Mouse (Mus musculus): ENCODE measurements around the gene Col11a2. TPM values are rescaled to one million over a fixed set of nuclear protein-coding genes. Genes with fewer than 3 reads are reported as not detected.

The Col11a2 gene
- total RNA-seq, 2 experiments from 2014 or later: 1.5 to 2.7 TPM

- no peak for DNase-seq
Measured at GRCm38 (mm10) chr17:34098709-34099479, 59.7 kb downstream of the Col11a2 start.

GRCm38 (mm10) chr17:34099531-34099930 is 60.3 kb downstream of the Col11a2 start:
- DNase-seq: no peak
- intact Hi-C loops (cut with DNase I): no loop called here

More at GRCm38 (mm10) chr17:34098709-34099479, 59.7 kb downstream of the Col11a2 start:
- intact Hi-C loops (cut with DNase I): no loop called here

GRCm38 (mm10) chr17:34101185-34101584 is 61.9 kb downstream of the Col11a2 start:
- no peak for DNase-seq
- intact Hi-C loops (cut with DNase I): loop anchor here (1.0 to 10.0 kb wide), 3 partner anchors 31 to 134 kb away; partner anchors contain the start of gene H2-Ob

GRCm38 (mm10) chr17:34101604-34102032 is 62.4 kb downstream of the Col11a2 start:
- intact Hi-C loops (cut with DNase I): loop anchor here (1.0 to 10.0 kb wide), 3 partner anchors 31 to 133 kb away; partner anchors contain the start of gene H2-Ob
- peak; percentile 93 to 95 for DNase-seq

- DNase-seq: no peak
- intact Hi-C loops (cut with DNase I): loop anchor here (10.0 kb wide), 1 partner anchor 132 kb away; the partner anchor contains the start of gene H2-Ob
Measured at GRCm38 (mm10) chr17:34102831-34103230, 63.6 kb downstream of the Col11a2 start.

GRCm38 (mm10) chr17:34104804-34105203 is 65.6 kb downstream of the Col11a2 start:
- no peak for DNase-seq
- intact Hi-C loops (cut with DNase I): loop anchor here (10.0 kb wide), 1 partner anchor 130 kb away; the partner anchor contains the start of gene H2-Ob

- intact Hi-C loops (cut with DNase I): loop anchor here (10.0 kb wide), 1 partner anchor 128 kb away; the partner anchor contains the start of gene H2-Ob
- no peak for DNase-seq
Measured at GRCm38 (mm10) chr17:34106555-34106954, 67.3 kb downstream of the Col11a2 start.

- no peak for DNase-seq
- intact Hi-C loops (cut with DNase I): loop anchor here (10.0 kb wide), 1 partner anchor 128 kb away; the partner anchor contains the start of gene H2-Ob
Measured at GRCm38 (mm10) chr17:34107109-34107867, 68.1 kb downstream of the Col11a2 start.

GRCm38 (mm10) chr17:34108460-34108859 is 69.2 kb downstream of the Col11a2 start:
- intact Hi-C loops (cut with DNase I): loop anchor here (10.0 kb wide), 1 partner anchor 126 kb away; the partner anchor contains the start of gene H2-Ob
- no peak for DNase-seq

- intact Hi-C loops (cut with DNase I): loop anchor here (10.0 kb wide), 1 partner anchor 126 kb away; the partner anchor contains the start of gene H2-Ob
- DNase-seq: no peak
Measured at GRCm38 (mm10) chr17:34109038-34109805, 70.0 kb downstream of the Col11a2 start.

GRCm38 (mm10) chr17:34109806-34110195 is 70.6 kb downstream of the Col11a2 start:
- intact Hi-C loops (cut with DNase I): loop anchor here (10.0 kb wide), 3 partner anchors 125 to 1135 kb away; partner anchors contain the start of genes Ddx39b and H2-Ob

GRCm38 (mm10) chr17:34110309-34110708 is 71.1 kb downstream of the Col11a2 start:
- no peak for DNase-seq
- intact Hi-C loops (cut with DNase I): loop anchor here (10.0 kb wide), 2 partner anchors 1044 to 1134 kb away; partner anchors contain the start of gene Ddx39b

More at GRCm38 (mm10) chr17:34109806-34110195, 70.6 kb downstream of the Col11a2 start:
- no peak for DNase-seq

- DNase-seq: no peak
- intact Hi-C loops (cut with DNase I): loop anchor here (10.0 kb wide), 2 partner anchors 1041 to 1131 kb away; partner anchors contain the start of gene Ddx39b
Measured at GRCm38 (mm10) chr17:34114114-34114513, 74.9 kb downstream of the Col11a2 start.

Small RNAs within 50 kb of the gene (microRNA-seq; reads per million reads assigned to microRNA genes)
- 0 reads per million in 2 experiments for gene Mir219a-1
- gene Mir219c: 0 reads per million in 2 experiments

Other genes starting within 250 kb of the Col11a2 start
- gene Kank3, start 228.9 kb upstream of the Col11a2 start, total RNA-seq (2021): 100 to 1,000 TPM in 1 of 2 experiments, 10 to 100 TPM in 1; 96.9 to 104 TPM
- 100 to 1,000 TPM; 736 to 815 TPM for gene Rps28, start 214.9 kb upstream of the Col11a2 start, total RNA-seq (2021)
- gene Ndufa7, start 214.9 kb upstream of the Col11a2 start, total RNA-seq (2021): 100 to 1,000 TPM; 544 to 555 TPM
- gene Cd320, start 196.3 kb upstream of the Col11a2 start, total RNA-seq (2021): 10 to 100 TPM; 25.0 to 26.6 TPM
- gene Gm7029, start 165.6 kb upstream of the Col11a2 start, total RNA-seq (2021): not detected
- gene Kifc1, start 148.8 kb upstream of the Col11a2 start, total RNA-seq (2021): 1 to 10 TPM; 4.1 to 5.8 TPM
- gene Platr17, start 134.3 kb upstream of the Col11a2 start, total RNA-seq (2021): not detected
- gene Daxx, start 130.0 kb upstream of the Col11a2 start, total RNA-seq (2021): 10 to 100 TPM; 11.3 to 13.7 TPM
- gene Tapbp, start 123.5 kb upstream of the Col11a2 start, total RNA-seq (2021): 100 to 1,000 TPM in 1 of 2 experiments, 10 to 100 TPM in 1; 92.8 to 100 TPM
- gene Zbtb22, start 123.5 kb upstream of the Col11a2 start, total RNA-seq (2021): 10 to 100 TPM; 16.8 to 20.3 TPM
- gene Rgl2, start 109.9 kb upstream of the Col11a2 start, total RNA-seq (2021): 10 to 100 TPM; 54.7 to 58.6 TPM
- 10 to 100 TPM; 62.7 to 73.7 TPM for gene Pfdn6, start 99.1 kb upstream of the Col11a2 start, total RNA-seq (2021)
- gene Wdr46, start 98.8 kb upstream of the Col11a2 start, total RNA-seq (2021): 10 to 100 TPM; 10.4 to 11.5 TPM
- gene B3galt4, start 87.9 kb upstream of the Col11a2 start, total RNA-seq (2021): 1 to 10 TPM; 2.2 to 2.9 TPM
- gene Vps52, start 83.6 kb upstream of the Col11a2 start, total RNA-seq (2021): 10 to 100 TPM; 35.0 to 37.8 TPM
- 100 to 1,000 TPM; 417 to 479 TPM for gene Rps18, start 83.4 kb upstream of the Col11a2 start, total RNA-seq (2021)
- 10 to 100 TPM; 56.5 to 61.2 TPM for gene H2-K1, start 39.1 kb upstream of the Col11a2 start, total RNA-seq (2021)
- gene Ring1, start 14.8 kb upstream of the Col11a2 start, total RNA-seq (2021): 10 to 100 TPM; 12.2 to 14.6 TPM
- 10 to 100 TPM; 80.6 to 88.2 TPM for gene H2-Ke6, start 11.4 kb upstream of the Col11a2 start, total RNA-seq (2021)
- 10 to 100 TPM; 63.2 to 63.3 TPM for gene Slc39a7, start 7.8 kb upstream of the Col11a2 start, total RNA-seq (2021)
- 10 to 100 TPM; 41.9 to 44.7 TPM for gene Rxrb, start 7.6 kb upstream of the Col11a2 start, total RNA-seq (2021)
- under 1 TPM; 0.33 to 0.54 TPM for gene H2-Oa, start 52.9 kb downstream of the Col11a2 start, total RNA-seq (2021)
- gene H2-DMa, start 80.1 kb downstream of the Col11a2 start, total RNA-seq (2021): 1 to 10 TPM; 3.5 to 4.0 TPM
- gene Brd2, start 83.2 kb downstream of the Col11a2 start, total RNA-seq (2021): 10 to 100 TPM; 93.2 to 99.4 TPM
- 1 to 10 TPM in 1 of 2 experiments, under 1 TPM in 1; 0.96 to 1.6 TPM for gene H2-DMb2, start 103.9 kb downstream of the Col11a2 start, total RNA-seq (2021)
- gene H2-DMb1, start 113.6 kb downstream of the Col11a2 start, total RNA-seq (2021): 1 to 10 TPM; 1.4 to 1.8 TPM
- gene Tap1, start 148.1 kb downstream of the Col11a2 start, total RNA-seq (2021): 1 to 10 TPM; 5.4 to 5.5 TPM
- 1 to 10 TPM; 6.5 to 7.2 TPM for gene Psmb9, start 148.3 kb downstream of the Col11a2 start, total RNA-seq (2021)
- gene Psmb8, start 158.3 kb downstream of the Col11a2 start, total RNA-seq (2021): 10 to 100 TPM in 1 of 2 experiments, 1 to 10 TPM in 1; 8.9 to 13.0 TPM
- gene Tap2, start 164.1 kb downstream of the Col11a2 start, total RNA-seq (2021): 10 to 100 TPM; 18.9 to 20.7 TPM
- under 1 TPM; 0.88 TPM for gene H2-Ob, start 199.5 kb downstream of the Col11a2 start, total RNA-seq (2021)
- gene H2-Ab1, start 218.3 kb downstream of the Col11a2 start, total RNA-seq (2021): 10 to 100 TPM in 1 of 2 experiments, 1 to 10 TPM in 1; 6.6 to 12.7 TPM
- 10 to 100 TPM in 1 of 2 experiments, 1 to 10 TPM in 1; 7.0 to 13.1 TPM for gene H2-Aa, start 248.4 kb downstream of the Col11a2 start, total RNA-seq (2021)